Mouse (Mus musculus) ES-Bruce4 (cell line): Measurements from ENCODE around the gene Sin3b. TPM values are rescaled to one million over a fixed set of nuclear protein-coding genes. Genes with fewer than 3 reads are reported as not detected.
A peak's percentile ranks its signal among the peaks of the same experiment; 100 is the strongest.
"Not testable (repeated sequence)": the region's sequence is repeated elsewhere in the genome, so short reads cannot be mapped to it uniquely, and the experiment has no call there.

ENCODE experiments used
- H3K27ac ChIP-seq: 2 replicates; pipeline ENCODE4 v1.5.1; 2012; ENCODE audit warnings: low read length, inconsistent platforms; ENCODE audit not compliant: insufficient read depth
- H3K27me3 ChIP-seq: 2 replicates; pipeline ENCODE4 v1.6.1; 2012; ENCODE audit warnings: mild to moderate bottlenecking, low read length, inconsistent platforms; ENCODE audit not compliant: control insufficient read depth, poor library complexity, insufficient read depth, severe bottlenecking
- H3K36me3 ChIP-seq: 2 replicates; pipeline ENCODE4 v1.6.1; 2012; ENCODE audit warnings: inconsistent platforms, mild to moderate bottlenecking, low read length, moderate library complexity; ENCODE audit not compliant: control insufficient read depth, poor library complexity, insufficient read depth, severe bottlenecking
- H3K4me1 ChIP-seq: one replicate; pipeline ENCODE4 v1.8.1; 2011; ENCODE audit warnings: low read length; ENCODE audit not compliant: control insufficient read depth, insufficient read depth
- H3K4me3 ChIP-seq: 2 replicates; pipeline ENCODE4 v1.5.1; 2011; ENCODE audit warnings: low read depth, mild to moderate bottlenecking, low read length
- H3K9ac ChIP-seq: 2 replicates; pipeline ENCODE4 v1.6.1; 2012; ENCODE audit warnings: low read depth, mild to moderate bottlenecking, inconsistent platforms; ENCODE audit not compliant: poor library complexity, severe bottlenecking
- H3K9me3 ChIP-seq: replicated peaks from 2 replicates; pipeline ENCODE4 v1.6.1; 2012; ENCODE audit warnings: mild to moderate bottlenecking, low read length, inconsistent platforms; ENCODE audit not compliant: control insufficient read depth, poor library complexity, insufficient read depth, severe bottlenecking
- CTCF ChIP-seq: IDR thresholded peaks from one replicate; pipeline ENCODE4 v1.8.1; 2011; ENCODE audit warnings: low read depth, low read length
- EP300 ChIP-seq: IDR thresholded peaks from 2 replicates; pipeline ENCODE4 v1.6.1; 2011; ENCODE audit warnings: low read depth, low read length; ENCODE audit not compliant: insufficient read depth
- POLR2A ChIP-seq: IDR thresholded peaks from one replicate; pipeline ENCODE4 v1.8.1; 2011; ENCODE audit warnings: low read length; ENCODE audit not compliant: insufficient read depth
- polyA plus RNA-seq: library from polyadenylated mRNA; stranded (reverse); fragments of >200 nt; gene quantifications from 2 replicates; pipeline ENCODE4 v1.2.4, GENCODE M21; 2011; ENCODE audit warnings: low read depth; ENCODE audit not compliant: missing spikeins, insufficient read depth, insufficient read length

Sin3b gene
- polyA plus RNA-seq, 1 experiment = 196 TPM

DNA sequence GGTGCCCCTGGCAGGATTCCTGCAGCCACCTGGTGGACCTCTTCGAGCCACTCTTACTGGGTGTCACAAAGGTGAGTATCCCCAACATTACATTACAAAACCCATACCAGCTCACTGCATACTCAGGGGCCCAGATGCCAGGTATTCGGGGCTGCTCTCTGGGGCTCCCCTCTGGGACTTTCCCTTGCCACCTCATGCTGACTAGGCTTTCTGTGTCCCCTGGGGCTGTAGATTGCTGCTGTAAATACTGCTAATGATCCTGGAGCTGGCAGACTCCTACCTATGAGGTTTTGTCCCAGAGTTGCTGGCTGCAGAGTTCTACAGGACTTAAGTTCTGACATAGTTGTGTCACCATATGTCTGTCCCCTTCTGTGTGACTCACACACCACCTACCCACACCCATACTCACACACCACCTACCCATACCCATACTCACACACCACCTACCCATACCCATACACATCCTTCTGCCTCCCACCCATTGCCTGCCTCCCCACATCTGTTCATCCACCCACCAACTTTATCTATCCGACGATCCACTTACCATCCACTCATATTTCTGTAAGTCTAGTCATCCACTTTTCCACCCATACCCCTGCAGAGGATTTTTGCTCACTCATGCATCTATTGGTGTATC, 40.9 kb upstream of the Sin3b start:
- H3K4me1 ChIP-seq = peaks cover 12% of the 10 kb centered on the region
- no peak overlapping the region for H3K27ac ChIP-seq
- H3K9ac ChIP-seq = no peak overlapping the region
- H3K36me3 ChIP-seq = no peaks in the 10 kb centered on the region
- no peaks in the 10 kb centered on the region for H3K27me3 ChIP-seq
- H3K4me3 ChIP-seq = no peak overlapping the region
- no peaks in the 10 kb centered on the region for H3K9me3 ChIP-seq
- TF ChIP-seq POLR2A (no peak), CTCF (no peak), EP300 (no peak)

DNA sequence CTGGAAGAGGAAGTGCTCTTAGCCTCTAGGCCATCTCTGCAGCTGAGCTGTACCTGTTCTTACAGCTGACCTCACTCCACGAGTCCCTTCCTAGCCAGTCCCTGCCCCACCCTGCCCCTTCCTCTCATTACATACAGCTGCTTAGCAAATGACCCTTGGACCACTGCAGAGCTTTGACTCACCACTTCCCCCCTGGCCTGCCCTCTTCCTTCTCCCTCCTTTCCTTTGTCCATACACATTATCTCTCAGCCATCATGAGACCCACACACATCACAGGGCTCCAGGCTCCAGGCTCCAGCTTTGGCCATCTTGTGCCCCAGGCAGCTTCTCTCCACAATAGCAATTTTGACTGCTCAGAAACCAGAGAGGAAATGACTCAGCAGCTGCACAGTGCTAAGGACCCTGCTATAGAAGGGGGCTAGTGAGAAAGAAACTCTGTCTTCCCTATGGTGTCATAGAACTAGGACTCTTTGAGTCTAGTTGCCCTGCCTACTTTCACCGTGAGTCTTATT, 40.0 kb upstream of the Sin3b start:
- no peaks in the 10 kb centered on the region for H3K36me3 ChIP-seq
- H3K9me3 ChIP-seq = no peaks in the 10 kb centered on the region
- peaks cover 8% of the 10 kb centered on the region for H3K4me1 ChIP-seq
- H3K4me3 ChIP-seq = no peak overlapping the region
- TF ChIP-seq CTCF = no peak
- peak; percentile 54; the same call in 1 of the 2 replicates for TF ChIP-seq EP300
- peak overlapping the region; percentile 49 for H3K27ac ChIP-seq
- no peak overlapping the region for H3K9ac ChIP-seq
- no peaks in the 10 kb centered on the region for H3K27me3 ChIP-seq

GRCm38 (mm10) chr8:72683572-72684099, 39.4 kb upstream of the Sin3b start:
- H3K4me1 ChIP-seq, H3K27me3 ChIP-seq, H3K9me3 ChIP-seq, H3K9ac ChIP-seq, H3K36me3 ChIP-seq, H3K4me3 ChIP-seq: not testable (repeated sequence)
- H3K27ac ChIP-seq = peak overlapping the region; percentile 49

DNA sequence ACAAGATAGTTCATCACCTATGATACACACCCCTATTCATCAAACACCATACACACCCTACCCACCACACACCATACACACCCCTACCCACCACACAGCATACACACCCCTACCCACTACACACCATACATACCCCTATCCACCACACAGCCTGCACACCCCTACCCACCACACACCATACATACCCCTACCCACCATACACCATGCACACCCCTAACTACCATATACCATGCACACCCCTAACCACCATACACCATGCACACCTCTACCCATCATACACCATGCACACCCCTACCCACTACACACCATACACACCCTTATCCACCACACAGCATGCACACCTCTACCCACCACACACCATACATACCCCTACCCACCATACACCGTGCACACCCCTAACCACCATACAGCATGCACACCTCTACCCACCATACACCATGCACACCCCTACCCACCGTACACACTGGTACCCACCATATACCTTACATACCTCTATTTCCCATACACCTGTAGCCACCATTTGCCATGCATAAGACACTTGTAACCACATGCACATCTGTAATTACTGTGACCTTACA, 24.6 kb upstream of the Sin3b start:
- Histone ChIP-seq H3K4me3 (no peak overlapping the region), H3K4me1 (no peaks in the 10 kb centered on the region), H3K27ac (no peak overlapping the region), H3K27me3 (no peaks in the 10 kb centered on the region), H3K9ac (no peak overlapping the region), H3K36me3 (no peaks in the 10 kb centered on the region), H3K9me3 (no peaks in the 10 kb centered on the region)
- no peak for TF ChIP-seq CTCF

- no peaks in the 10 kb centered on the region for H3K27me3 ChIP-seq
- H3K9ac ChIP-seq = no peak overlapping the region
- H3K36me3 ChIP-seq = no peaks in the 10 kb centered on the region
- TF ChIP-seq EP300 (no peak), CTCF (no peak), POLR2A (no peak)
- no peak overlapping the region for H3K4me3 ChIP-seq
- no peak overlapping the region for H3K27ac ChIP-seq
- no peaks in the 10 kb centered on the region for H3K9me3 ChIP-seq
- H3K4me1 ChIP-seq = no peaks in the 10 kb centered on the region
Observed at GRCm38 (mm10) chr8:72712569-72712968, 10.5 kb upstream of the Sin3b start.

GRCm38 (mm10) chr8:72716594-72716993, 6.5 kb upstream of the Sin3b start:
- H3K4me1 ChIP-seq = no peaks in the 10 kb centered on the region
- no peak overlapping the region for H3K27ac ChIP-seq

More at GRCm38 (mm10) chr8:72716594-72716993, 6.5 kb upstream of the Sin3b start:
- H3K4me3 ChIP-seq = no peak overlapping the region
- no peaks in the 10 kb centered on the region for H3K36me3 ChIP-seq
- TF ChIP-seq EP300 (no peak), CTCF (no peak), POLR2A (no peak)
- H3K9me3 ChIP-seq = no peaks in the 10 kb centered on the region
- no peaks in the 10 kb centered on the region for H3K27me3 ChIP-seq
- H3K9ac ChIP-seq = no peak overlapping the region
